Mouse (Mus musculus): ENCODE results near the gene Aven. TPM values are rescaled to one million over a fixed set of nuclear protein-coding genes. Genes with fewer than 3 reads are reported as not detected.

Gene Aven
- total RNA-seq, 2 experiments from 2014 or later, result 9.7 to 9.9 TPM

- no peak for DNase-seq (ENCODE audit: low spot score in 2 of 2)
Measured at GRCm38 (mm10) chr2:112484886-112485285, 7.9 kb upstream of the Aven start.

- no peak for DNase-seq (ENCODE audit: low spot score in 2 of 2)
Measured at GRCm38 (mm10) chr2:112490483-112491196, 2.1 kb upstream of the Aven start.

GRCm38 (mm10) chr2:112491629-112492028 lies 1.1 kb upstream of the Aven start:
- DNase-seq (ENCODE audit: low spot score in 2 of 2), result no peak

- no peak for DNase-seq (ENCODE audit: low spot score in 2 of 2)
Measured at GRCm38 (mm10) chr2:112492431-112492855, 321 bp upstream of the Aven start.

- no peak for DNase-seq (ENCODE audit: low spot score in 2 of 2)
Measured at GRCm38 (mm10) chr2:112493539-112494260, 936 bp downstream of the Aven start.

GRCm38 (mm10) chr2:112497851-112498250 lies 5.1 kb downstream of the Aven start:
- DNase-seq (ENCODE audit: low spot score in 2 of 2), result no peak

GRCm38 (mm10) chr2:112501209-112501608 lies 8.4 kb downstream of the Aven start:
- peak; percentile 64 to 80 for DNase-seq (ENCODE audit: low spot score in 2 of 2)

- no peak for DNase-seq (ENCODE audit: low spot score in 2 of 2)
Measured at GRCm38 (mm10) chr2:112503978-112504377, 11.2 kb downstream of the Aven start.

- DNase-seq (ENCODE audit: low spot score in 2 of 2), result no peak
Measured at GRCm38 (mm10) chr2:112506841-112507435, 14.2 kb downstream of the Aven start.

GRCm38 (mm10) chr2:112507444-112507843 lies 14.7 kb downstream of the Aven start:
- no peak for DNase-seq (ENCODE audit: low spot score in 2 of 2)

GRCm38 (mm10) chr2:112510140-112510539 lies 17.4 kb downstream of the Aven start:
- no peak for DNase-seq (ENCODE audit: low spot score in 2 of 2)

GRCm38 (mm10) chr2:112513036-112513435 lies 20.3 kb downstream of the Aven start:
- DNase-seq (ENCODE audit: low spot score in 2 of 2), result no peak

GRCm38 (mm10) chr2:112516728-112517127 lies 24.0 kb downstream of the Aven start:
- DNase-seq (ENCODE audit: low spot score in 2 of 2), result no peak

- DNase-seq (ENCODE audit: low spot score in 2 of 2), result no peak
Measured at GRCm38 (mm10) chr2:112517218-112517617, 24.5 kb downstream of the Aven start.

GRCm38 (mm10) chr2:112518541-112518940 lies 25.8 kb downstream of the Aven start:
- no peak for DNase-seq (ENCODE audit: low spot score in 2 of 2)

GRCm38 (mm10) chr2:112520526-112521482 lies 28.0 kb downstream of the Aven start:
- no peak for DNase-seq (ENCODE audit: low spot score in 2 of 2)

- DNase-seq (ENCODE audit: low spot score in 2 of 2), result no peak
Measured at GRCm38 (mm10) chr2:112526933-112527332, 34.2 kb downstream of the Aven start.

GRCm38 (mm10) chr2:112532812-112533496 lies 40.2 kb downstream of the Aven start:
- DNase-seq (ENCODE audit: low spot score in 2 of 2), result no peak

GRCm38 (mm10) chr2:112534677-112535222 lies 42.0 kb downstream of the Aven start:
- DNase-seq (ENCODE audit: low spot score in 2 of 2), result no peak

- peak in 1 of 2 experiments; percentile 11 for DNase-seq (ENCODE audit: low spot score in 2 of 2)
Measured at GRCm38 (mm10) chr2:112538783-112539182, 46.0 kb downstream of the Aven start.

Measured in left cerebral cortex, adult 18-20 months (tissue).